Mouse (Mus musculus): ENCODE data around the gene Fkbp2.
"Not testable (repeated sequence)": the region's sequence is repeated elsewhere in the genome, so short reads cannot be mapped to it uniquely, and the experiment has no call there.

Fkbp2 gene

GRCm38 (mm10) chr19:6991166-6991565, 10.9 kb upstream of the Fkbp2 start:
- not testable (repeated sequence) for DNase-seq (ENCODE audit: low read depth, low spot score)

- no peak for DNase-seq (ENCODE audit: low read depth, low spot score)
These were observed 10.4 kb upstream of the Fkbp2 start for GRCm38 (mm10) chr19:6990712-6991111.

GRCm38 (mm10) chr19:6989251-6989650, 8.9 kb upstream of the Fkbp2 start:
- DNase-seq (ENCODE audit: low read depth, low spot score): no peak

- peak; percentile 56 for DNase-seq (ENCODE audit: low read depth, low spot score)
These were observed 7.6 kb upstream of the Fkbp2 start for GRCm38 (mm10) chr19:6987904-6988285.

GRCm38 (mm10) chr19:6987061-6987903, 7.0 kb upstream of the Fkbp2 start, which contains the start of gene Vegfb:
Vegfb (minus strand) TSS chr19:6987651.
- peak; percentile 49 for DNase-seq (ENCODE audit: low read depth, low spot score)

- DNase-seq (ENCODE audit: low read depth, low spot score): no peak
These were observed 5.8 kb upstream of the Fkbp2 start for GRCm38 (mm10) chr19:6985951-6986708.

GRCm38 (mm10) chr19:6985300-6985699, 5.0 kb upstream of the Fkbp2 start:
- DNase-seq (ENCODE audit: low read depth, low spot score): no peak

GRCm38 (mm10) chr19:6983621-6984020, 3.3 kb upstream of the Fkbp2 start:
- DNase-seq (ENCODE audit: low read depth, low spot score): no peak

- no peak for DNase-seq (ENCODE audit: low read depth, low spot score)
These were observed 1.2 kb upstream of the Fkbp2 start for GRCm38 (mm10) chr19:6981465-6981864.

- peak; percentile 100 for DNase-seq (ENCODE audit: low read depth, low spot score)
These were observed 568 bp downstream of the Fkbp2 start for GRCm38 (mm10) chr19:6979486-6980380.

GRCm38 (mm10) chr19:6979001-6979479, 1.3 kb downstream of the Fkbp2 start:
- peak; percentile 72 for DNase-seq (ENCODE audit: low read depth, low spot score)

GRCm38 (mm10) chr19:6978639-6978974, 1.7 kb downstream of the Fkbp2 start:
- DNase-seq (ENCODE audit: low read depth, low spot score): no peak

- DNase-seq (ENCODE audit: low read depth, low spot score): peak; percentile 21
These were observed 2.3 kb downstream of the Fkbp2 start for GRCm38 (mm10) chr19:6977759-6978638.

GRCm38 (mm10) chr19:6975537-6976521, 4.5 kb downstream of the Fkbp2 start, which contains the start of gene Plcb3:
Plcb3 (minus strand) TSS chr19:6976470.
- DNase-seq (ENCODE audit: low read depth, low spot score): peak; percentile 83

GRCm38 (mm10) chr19:6974211-6975205, 5.8 kb downstream of the Fkbp2 start, which contains the start of gene Ppp1r14b:
Ppp1r14b (plus strand) TSS chr19:6974968.
- peak; percentile 95 for DNase-seq (ENCODE audit: low read depth, low spot score)

- no peak for DNase-seq (ENCODE audit: low read depth, low spot score)
These were observed 6.6 kb downstream of the Fkbp2 start for GRCm38 (mm10) chr19:6973581-6974190.

GRCm38 (mm10) chr19:6972247-6972917, 7.9 kb downstream of the Fkbp2 start:
- DNase-seq (ENCODE audit: low read depth, low spot score): no peak
